Mouse (Mus musculus): Measurements from ENCODE around the gene Tex38. TPM values are rescaled to one million over a fixed set of nuclear protein-coding genes. Genes with fewer than 3 reads are reported as not detected.

The Tex38 gene
- polyA plus RNA-seq, 1 experiment from 2014 or later = 0.59 TPM

DNA sequence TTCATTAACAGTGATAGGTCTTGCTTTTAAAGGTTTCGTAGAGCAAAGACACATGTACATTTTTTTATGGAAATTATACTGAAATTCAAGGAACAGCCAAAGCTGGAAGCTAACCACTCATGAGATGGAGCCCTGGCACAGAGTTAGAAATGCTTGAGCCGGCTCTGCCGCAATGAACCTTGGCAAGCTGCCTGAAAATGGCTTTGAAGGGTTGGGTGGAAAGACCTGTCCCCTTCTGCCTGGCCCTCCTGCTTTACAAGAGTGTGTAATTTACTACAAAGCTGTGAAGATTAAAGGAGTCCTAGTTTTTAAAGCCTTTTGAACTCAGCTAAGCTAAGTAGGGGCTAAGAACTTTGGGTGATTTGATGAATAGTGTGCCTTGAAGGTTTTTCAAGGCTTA is 19.6 kb downstream of the Tex38 start:
- no peak overlapping the region for H3K4me3 ChIP-seq (replicated peaks; ENCODE audit: low read depth, low read length)
- WGBS = 41% methylated on average over 3 of the region's 3 CpGs
- no peak for DNase-seq (ENCODE audit: low spot score)
- H3K9ac ChIP-seq (ENCODE audit: low read depth, low read length) = no peak overlapping the region
- H3K4me2 ChIP-seq (ENCODE audit: low read length) = no peak overlapping the region
- no peaks in the 10 kb centered on the region for H3K9me3 ChIP-seq (replicated peaks; ENCODE audit: low read length)
- ATAC-seq (replicated peaks; ENCODE audit: low FRiP score, low read depth) = no peak
- H3K27me3 ChIP-seq (ENCODE audit: insufficient read depth, low read length) = no peaks in the 10 kb centered on the region
- TF ChIP-seq CTCF (IDR thresholded peaks at IDR 0.05; ENCODE audit: low read depth) = no peak
- no peak overlapping the region for H3K27ac ChIP-seq
- H3K4me1 ChIP-seq (replicated peaks; ENCODE audit: insufficient read depth, low read length) = no peaks in the 10 kb centered on the region
- H3K36me3 ChIP-seq (ENCODE audit: insufficient read depth, low read length) = peaks cover 25% of the 10 kb centered on the region

DNA sequence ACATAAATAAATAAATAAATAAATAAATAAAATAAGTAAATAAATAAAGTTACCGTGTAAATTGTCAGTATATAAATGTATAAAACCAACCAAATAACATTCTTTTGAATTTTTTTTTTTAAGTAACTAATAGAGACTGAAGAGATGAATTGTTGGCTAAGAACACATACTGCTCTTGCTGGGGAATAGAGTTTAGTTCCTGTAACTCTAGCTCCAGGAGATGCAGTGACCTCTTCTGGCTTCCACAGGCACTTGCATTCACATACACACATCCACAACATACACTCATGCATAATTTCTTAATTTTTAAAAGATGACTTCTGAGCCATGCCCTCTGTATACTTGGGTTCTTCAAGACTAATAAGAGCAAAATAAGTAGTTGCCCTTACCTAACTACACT is 26.0 kb downstream of the Tex38 start:
- WGBS = 90% methylated on average over 1 of the region's 1 CpGs
- Histone ChIP-seq H3K27ac (no peak overlapping the region), H3K27me3 (ENCODE audit: insufficient read depth, low read length) (no peaks in the 10 kb centered on the region), H3K4me3 (replicated peaks; ENCODE audit: low read depth, low read length) (no peak overlapping the region), H3K9ac (ENCODE audit: low read depth, low read length) (no peak overlapping the region), H3K4me1 (replicated peaks; ENCODE audit: insufficient read depth, low read length) (no peaks in the 10 kb centered on the region), H3K36me3 (ENCODE audit: insufficient read depth, low read length) (peaks cover 18% of the 10 kb centered on the region; the same call in 1 of the 2 replicates), H3K4me2 (ENCODE audit: low read length) (no peak overlapping the region), H3K9me3 (replicated peaks; ENCODE audit: low read length) (no peaks in the 10 kb centered on the region)
- no peak for DNase-seq (ENCODE audit: low spot score)
- no peak for ATAC-seq (replicated peaks; ENCODE audit: low FRiP score, low read depth)
- TF ChIP-seq CTCF (IDR thresholded peaks at IDR 0.05; ENCODE audit: low read depth) = peak; percentile 34

DNA sequence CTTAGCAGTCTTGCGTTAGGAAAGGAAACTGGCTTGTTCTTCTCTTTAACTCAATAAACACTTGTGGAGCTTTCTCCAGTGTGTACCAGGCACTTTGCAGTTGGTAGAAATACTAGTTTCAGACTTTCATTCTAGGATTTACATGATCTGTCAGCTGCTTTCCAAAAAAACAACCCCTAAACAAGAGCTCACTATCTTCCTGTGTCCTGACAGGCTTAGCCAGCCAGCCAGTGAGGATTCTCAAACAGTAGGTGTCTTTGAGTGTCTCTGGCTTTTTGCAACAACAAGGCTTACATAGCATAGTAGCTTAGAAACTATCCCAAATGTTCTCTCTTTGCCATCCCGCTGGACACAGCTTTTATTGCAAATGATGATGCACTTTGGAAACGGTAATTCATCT is 26.7 kb downstream of the Tex38 start:
- no peak for DNase-seq (ENCODE audit: low spot score)
- Histone ChIP-seq H3K27me3 (ENCODE audit: insufficient read depth, low read length) (no peaks in the 10 kb centered on the region), H3K9ac (ENCODE audit: low read depth, low read length) (no peak overlapping the region), H3K36me3 (ENCODE audit: insufficient read depth, low read length) (peaks cover 22% of the 10 kb centered on the region; the same call in 1 of the 2 replicates), H3K4me3 (replicated peaks; ENCODE audit: low read depth, low read length) (no peak overlapping the region), H3K4me1 (replicated peaks; ENCODE audit: insufficient read depth, low read length) (no peaks in the 10 kb centered on the region), H3K27ac (no peak overlapping the region), H3K9me3 (replicated peaks; ENCODE audit: low read length) (no peaks in the 10 kb centered on the region), H3K4me2 (ENCODE audit: low read length) (no peak overlapping the region)
- WGBS = 95% methylated on average over 3 of the region's 3 CpGs
- no peak for TF ChIP-seq CTCF (IDR thresholded peaks at IDR 0.05; ENCODE audit: low read depth)
- no peak for ATAC-seq (replicated peaks; ENCODE audit: low FRiP score, low read depth)

- ATAC-seq (replicated peaks; ENCODE audit: low FRiP score, low read depth) = no peak
- no peak overlapping the region for H3K4me2 ChIP-seq (ENCODE audit: low read length)
- H3K4me1 ChIP-seq (replicated peaks; ENCODE audit: insufficient read depth, low read length) = no peaks in the 10 kb centered on the region
- TF ChIP-seq CTCF (IDR thresholded peaks at IDR 0.05; ENCODE audit: low read depth) = no peak
- no peaks in the 10 kb centered on the region for H3K27me3 ChIP-seq (ENCODE audit: insufficient read depth, low read length)
- WGBS = 93% methylated on average over 1 of the region's 1 CpGs
- H3K9ac ChIP-seq (ENCODE audit: low read depth, low read length) = no peak overlapping the region
- no peak overlapping the region for H3K27ac ChIP-seq
- no peak for DNase-seq (ENCODE audit: low spot score)
- no peaks in the 10 kb centered on the region for H3K9me3 ChIP-seq (replicated peaks; ENCODE audit: low read length)
- peaks cover 34% of the 10 kb centered on the region; the same call in 1 of the 2 replicates for H3K36me3 ChIP-seq (ENCODE audit: insufficient read depth, low read length)
- no peak overlapping the region for H3K4me3 ChIP-seq (replicated peaks; ENCODE audit: low read depth, low read length)
Measured at GRCm38 (mm10) chr4:115749336-115749735, 31.5 kb downstream of the Tex38 start.

DNA sequence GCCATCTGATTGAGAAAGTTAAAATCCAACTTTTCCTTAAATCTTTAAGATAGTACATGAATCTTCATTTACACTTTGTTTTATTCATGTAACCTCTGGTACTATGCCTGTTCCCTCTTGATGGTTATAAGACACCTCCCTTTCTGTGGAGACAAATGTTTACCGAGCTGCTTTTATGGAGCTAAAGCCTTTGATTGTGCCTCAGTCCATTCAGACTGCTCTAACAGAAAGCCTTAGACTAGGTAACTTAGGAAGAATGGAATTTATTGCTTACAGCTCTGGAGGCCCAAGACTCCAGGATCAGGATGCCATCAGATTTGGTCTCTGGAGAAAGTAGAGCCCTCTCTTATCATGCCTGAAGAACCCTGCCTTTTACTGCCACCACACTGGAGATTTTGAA is 32.6 kb downstream of the Tex38 start:
- Histone ChIP-seq H3K27me3 (ENCODE audit: insufficient read depth, low read length) (no peaks in the 10 kb centered on the region), H3K9me3 (replicated peaks; ENCODE audit: low read length) (no peaks in the 10 kb centered on the region), H3K9ac (ENCODE audit: low read depth, low read length) (no peak overlapping the region), H3K27ac (no peak overlapping the region), H3K4me1 (replicated peaks; ENCODE audit: insufficient read depth, low read length) (no peaks in the 10 kb centered on the region), H3K4me2 (ENCODE audit: low read length) (no peak overlapping the region), H3K4me3 (replicated peaks; ENCODE audit: low read depth, low read length) (no peak overlapping the region), H3K36me3 (ENCODE audit: insufficient read depth, low read length) (peaks cover 25% of the 10 kb centered on the region; the same call in 1 of the 2 replicates)
- ATAC-seq (replicated peaks; ENCODE audit: low FRiP score, low read depth) (no peak), DNase-seq (ENCODE audit: low spot score) (no peak)
- 12% methylated on average over 1 of the region's 1 CpGs for WGBS
- no peak for TF ChIP-seq CTCF (IDR thresholded peaks at IDR 0.05; ENCODE audit: low read depth)

DNA sequence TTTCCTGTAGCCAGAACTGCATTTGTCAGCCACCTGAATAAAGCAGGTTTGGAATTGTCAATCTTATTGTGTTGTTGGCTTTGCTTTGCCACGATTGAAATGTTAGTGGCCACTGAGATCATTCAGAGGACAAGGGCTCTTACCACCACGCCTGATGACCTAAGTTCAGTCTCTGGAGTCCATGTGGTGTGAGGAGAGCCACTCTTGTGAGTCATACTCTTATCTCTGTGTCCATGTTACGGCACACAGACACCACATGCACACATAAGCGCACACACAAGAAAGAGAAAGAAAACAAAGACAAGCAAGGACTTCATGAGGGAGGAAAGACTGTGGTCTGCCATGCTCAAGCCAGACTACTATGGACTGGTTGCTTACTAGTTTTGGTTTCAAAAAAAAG is 37.7 kb downstream of the Tex38 start:
- Histone ChIP-seq H3K27me3 (ENCODE audit: insufficient read depth, low read length) (no peaks in the 10 kb centered on the region), H3K4me3 (replicated peaks; ENCODE audit: low read depth, low read length) (no peak overlapping the region), H3K9ac (ENCODE audit: low read depth, low read length) (no peak overlapping the region), H3K27ac (no peak overlapping the region), H3K36me3 (ENCODE audit: insufficient read depth, low read length) (peaks cover 23% of the 10 kb centered on the region), H3K9me3 (replicated peaks; ENCODE audit: low read length) (no peaks in the 10 kb centered on the region), H3K4me1 (replicated peaks; ENCODE audit: insufficient read depth, low read length) (peaks cover 15% of the 10 kb centered on the region; the same call in 1 of the 2 replicates), H3K4me2 (ENCODE audit: low read length) (no peak overlapping the region)
- DNase-seq (ENCODE audit: low spot score) = no peak
- no peak for TF ChIP-seq CTCF (IDR thresholded peaks at IDR 0.05; ENCODE audit: low read depth)
- ATAC-seq (replicated peaks; ENCODE audit: low FRiP score, low read depth) = no peak
- WGBS = 96% methylated on average over 4 of the region's 4 CpGs

DNA sequence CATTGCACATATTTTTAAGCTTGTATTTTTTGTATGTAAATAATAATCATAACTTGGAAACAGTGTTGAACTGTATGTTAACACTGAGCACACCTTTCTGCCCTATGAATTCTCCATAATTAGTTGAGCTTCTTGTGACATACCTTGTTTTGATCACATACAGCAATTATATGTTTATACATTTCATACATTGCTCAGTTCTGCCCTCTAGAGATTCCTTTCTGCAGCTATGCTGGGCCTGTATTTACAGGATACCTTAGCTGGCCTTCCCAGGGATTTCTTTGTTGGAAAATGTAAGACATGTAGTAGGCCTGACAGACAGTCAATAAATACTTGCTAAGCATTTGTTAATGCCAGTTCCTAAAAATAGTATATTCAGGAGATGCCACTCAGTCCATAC is 38.2 kb downstream of the Tex38 start:
- no peak overlapping the region for H3K4me2 ChIP-seq (ENCODE audit: low read length)
- H3K27me3 ChIP-seq (ENCODE audit: insufficient read depth, low read length) = no peaks in the 10 kb centered on the region
- ATAC-seq (replicated peaks; ENCODE audit: low FRiP score, low read depth) = no peak
- no peak overlapping the region for H3K27ac ChIP-seq
- H3K9ac ChIP-seq (ENCODE audit: low read depth, low read length) = no peak overlapping the region
- DNase-seq (ENCODE audit: low spot score) = no peak
- H3K9me3 ChIP-seq (replicated peaks; ENCODE audit: low read length) = no peaks in the 10 kb centered on the region
- H3K36me3 ChIP-seq (ENCODE audit: insufficient read depth, low read length) = peaks cover 21% of the 10 kb centered on the region
- TF ChIP-seq CTCF (IDR thresholded peaks at IDR 0.05; ENCODE audit: low read depth) = peak; percentile 34; the same call in 1 of the 2 replicates
- peaks cover 15% of the 10 kb centered on the region; the same call in 1 of the 2 replicates for H3K4me1 ChIP-seq (replicated peaks; ENCODE audit: insufficient read depth, low read length)
- H3K4me3 ChIP-seq (replicated peaks; ENCODE audit: low read depth, low read length) = no peak overlapping the region

Measured in kidney, postnatal 0 days (tissue).